Mouse (Mus musculus) myocyte (in vitro differentiated cells): Measurements from ENCODE around the gene Gm48551.

Experiments
- E2F4 ChIP-seq: IDR thresholded peaks from one replicate; pipeline ENCODE4 v1.6.1; 2011; ENCODE audit warnings: mild to moderate bottlenecking, control low read depth, moderate library complexity; ENCODE audit not compliant: insufficient read depth
- MYOD1 ChIP-seq, 3 experiments: IDR thresholded peaks; one replicate each; pipeline ENCODE4 v1.6.1; 2011; ENCODE audit warnings: control low read depth in 2 of 3, low read depth in 2 of 3, mild to moderate bottlenecking in 2 of 3, moderate library complexity in 1 of 3; ENCODE audit not compliant: insufficient read length in 2 of 3, control insufficient read depth in 1 of 3
- MYOG ChIP-seq, 3 experiments: IDR thresholded peaks; one replicate each; pipeline ENCODE4 v1.6.1; 2011; ENCODE audit warnings: control low read depth in 2 of 3, low read depth in 2 of 3, mild to moderate bottlenecking in 2 of 3; ENCODE audit not compliant: insufficient read length in 2 of 3, control insufficient read depth in 1 of 3, insufficient read depth in 1 of 3
- POLR2A ChIP-seq: IDR thresholded peaks from one replicate; pipeline ENCODE4 v1.6.1; 2011; ENCODE audit warnings: low read depth, mild to moderate bottlenecking, control low read depth, moderate library complexity; ENCODE audit not compliant: insufficient read length
- POLR2AphosphoS2 ChIP-seq: IDR thresholded peaks from one replicate; pipeline ENCODE4 v1.6.1; 2011; ENCODE audit warnings: low read depth, control low read depth; ENCODE audit not compliant: insufficient read length
- TCF12 ChIP-seq: IDR thresholded peaks from one replicate; pipeline ENCODE4 v1.6.1; 2011; ENCODE audit warnings: mild to moderate bottlenecking, control low read depth; ENCODE audit not compliant: poor library complexity, insufficient read depth, severe bottlenecking
- USF1 ChIP-seq: IDR thresholded peaks from one replicate; pipeline ENCODE4 v1.6.1; 2011; ENCODE audit warnings: low read depth, mild to moderate bottlenecking, control low read depth, moderate library complexity

GRCm38 (mm10) chr10:81354738-81355477 lies 29.4 kb upstream of the Gm48551 start:
- TF ChIP-seq E2F4 (no peak), POLR2A (no peak), TCF12 (no peak), MYOD1 (IDR thresholded peaks at IDR 0.05; ENCODE audit: control insufficient read depth in 1 of 3, insufficient read length in 2 of 3, low read depth in 2 of 3) (no peak), POLR2AphosphoS2 (no peak), MYOG (IDR thresholded peaks at IDR 0.05; ENCODE audit: control insufficient read depth in 1 of 3, insufficient read depth in 1 of 3, insufficient read length in 2 of 3, low read depth in 2 of 3) (no peak), USF1 (no peak)
